Mouse (Mus musculus): ENCODE data around the gene Nhs.

Nhs gene

GRCm38 (mm10) chrX:162020039-162020566 lies 139.4 kb downstream of the Nhs start:
- no peak for DNase-seq (ENCODE audit: low spot score in 2 of 2)

- DNase-seq (ENCODE audit: low spot score in 2 of 2), result no peak
Observed at GRCm38 (mm10) chrX:162017471-162017870, 142.1 kb downstream of the Nhs start.

- no peak for DNase-seq (ENCODE audit: low spot score in 2 of 2)
Observed at GRCm38 (mm10) chrX:162012570-162012969, 147.0 kb downstream of the Nhs start.

GRCm38 (mm10) chrX:162009876-162010275 lies 149.7 kb downstream of the Nhs start:
- DNase-seq (ENCODE audit: low spot score in 2 of 2), result no peak

GRCm38 (mm10) chrX:162003818-162004217 lies 155.7 kb downstream of the Nhs start:
- DNase-seq (ENCODE audit: low spot score in 2 of 2), result no peak

GRCm38 (mm10) chrX:161998876-161999275 lies 160.7 kb downstream of the Nhs start:
- no peak for DNase-seq (ENCODE audit: low spot score in 2 of 2)

GRCm38 (mm10) chrX:161997170-161997795 lies 162.2 kb downstream of the Nhs start:
- no peak for DNase-seq (ENCODE audit: low spot score in 2 of 2)

GRCm38 (mm10) chrX:161990171-161990570 lies 169.4 kb downstream of the Nhs start:
- DNase-seq (ENCODE audit: low spot score in 2 of 2), result no peak

- DNase-seq (ENCODE audit: low spot score in 2 of 2), result no peak
Observed at GRCm38 (mm10) chrX:161984961-161985360, 174.6 kb downstream of the Nhs start.

GRCm38 (mm10) chrX:161981399-161981798 lies 178.1 kb downstream of the Nhs start:
- no peak for DNase-seq (ENCODE audit: low spot score in 2 of 2)

GRCm38 (mm10) chrX:161979946-161980345 lies 179.6 kb downstream of the Nhs start:
- DNase-seq (ENCODE audit: low spot score in 2 of 2), result no peak

- peak in 1 of 2 experiments; percentile 17 for DNase-seq (ENCODE audit: low spot score in 2 of 2)
Observed at GRCm38 (mm10) chrX:161977236-161977841, 182.2 kb downstream of the Nhs start.

- no peak for DNase-seq (ENCODE audit: low spot score in 2 of 2)
Observed at GRCm38 (mm10) chrX:161976376-161976775, 183.2 kb downstream of the Nhs start.

- no peak for DNase-seq (ENCODE audit: low spot score in 2 of 2)
Observed at GRCm38 (mm10) chrX:161973572-161973971, 186.0 kb downstream of the Nhs start.

- DNase-seq (ENCODE audit: low spot score in 2 of 2), result no peak
Observed at GRCm38 (mm10) chrX:161972723-161973122, 186.8 kb downstream of the Nhs start.

GRCm38 (mm10) chrX:161971961-161972502 lies 187.5 kb downstream of the Nhs start:
- no peak for DNase-seq (ENCODE audit: low spot score in 2 of 2)

GRCm38 (mm10) chrX:161971131-161971530 lies 188.4 kb downstream of the Nhs start:
- no peak for DNase-seq (ENCODE audit: low spot score in 2 of 2)

GRCm38 (mm10) chrX:161967692-161968091 lies 191.8 kb downstream of the Nhs start:
- DNase-seq (ENCODE audit: low spot score in 2 of 2), result peak in 1 of 2 experiments; percentile 15

- no peak for DNase-seq (ENCODE audit: low spot score in 2 of 2)
Observed at GRCm38 (mm10) chrX:161963372-161963771, 196.2 kb downstream of the Nhs start.

- no peak for DNase-seq (ENCODE audit: low spot score in 2 of 2)
Observed at GRCm38 (mm10) chrX:161962855-161963254, 196.7 kb downstream of the Nhs start.

GRCm38 (mm10) chrX:161961756-161962155 lies 197.8 kb downstream of the Nhs start:
- no peak for DNase-seq (ENCODE audit: low spot score in 2 of 2)

GRCm38 (mm10) chrX:161961176-161961575 lies 198.4 kb downstream of the Nhs start:
- no peak for DNase-seq (ENCODE audit: low spot score in 2 of 2)

- DNase-seq (ENCODE audit: low spot score in 2 of 2), result peak in 1 of 2 experiments; percentile 23
Observed at GRCm38 (mm10) chrX:161952356-161952755, 207.2 kb downstream of the Nhs start.

All from frontal cortex, postnatal 36 days (tissue).